Mouse (Mus musculus) embryo, embryonic 10.5 days (tissue): Measurements from ENCODE around the gene Sptan1.
A peak's percentile ranks its signal among the peaks of the same experiment; 100 is the strongest.

ENCODE experiments used
- DNase-seq: peaks from one replicate; pipeline ENCODE4 v3.0.0-alpha.2; 2015; ENCODE audit warnings: low spot score

The Sptan1 gene

GRCm38 (mm10) chr2:30061215-30062166 lies 96.1 kb downstream of the Sptan1 start:
- peak; percentile 91 for DNase-seq

GRCm38 (mm10) chr2:30062249-30063093 lies 97.1 kb downstream of the Sptan1 start:
- peak; percentile 85 for DNase-seq

- no peak for DNase-seq
Observed at GRCm38 (mm10) chr2:30063235-30063634, 97.9 kb downstream of the Sptan1 start.

GRCm38 (mm10) chr2:30063791-30064190 lies 98.4 kb downstream of the Sptan1 start:
- no peak for DNase-seq

- DNase-seq, result no peak
Observed at GRCm38 (mm10) chr2:30064298-30064697, 98.9 kb downstream of the Sptan1 start.

- DNase-seq, result peak; percentile 96
Observed at GRCm38 (mm10) chr2:30066046-30066901, 100.9 kb downstream of the Sptan1 start.

GRCm38 (mm10) chr2:30067031-30067888 lies 101.9 kb downstream of the Sptan1 start:
- peak; percentile 68 for DNase-seq

- DNase-seq, result no peak
Observed at GRCm38 (mm10) chr2:30067962-30068361, 102.6 kb downstream of the Sptan1 start.

GRCm38 (mm10) chr2:30072875-30073274 lies 107.5 kb downstream of the Sptan1 start:
- DNase-seq, result no peak

GRCm38 (mm10) chr2:30073285-30073684 lies 107.9 kb downstream of the Sptan1 start:
- DNase-seq, result no peak

- no peak for DNase-seq
Observed at GRCm38 (mm10) chr2:30075625-30076024, 110.3 kb downstream of the Sptan1 start.

- DNase-seq, result no peak
Observed at GRCm38 (mm10) chr2:30076439-30076838, 111.1 kb downstream of the Sptan1 start.

GRCm38 (mm10) chr2:30076959-30077358 lies 111.6 kb downstream of the Sptan1 start:
- DNase-seq, result no peak

GRCm38 (mm10) chr2:30077502-30078348 lies 112.4 kb downstream of the Sptan1 start, which contains the start of gene Pkn3:
Gene Pkn3, plus strand, starts transcription at chr2:30077684.
- DNase-seq, result peak; percentile 93

GRCm38 (mm10) chr2:30078349-30078712 lies 113.0 kb downstream of the Sptan1 start:
- no peak for DNase-seq

GRCm38 (mm10) chr2:30078760-30079159 lies 113.4 kb downstream of the Sptan1 start:
- DNase-seq, result no peak

- DNase-seq, result no peak
Observed at GRCm38 (mm10) chr2:30080181-30080800, 114.9 kb downstream of the Sptan1 start.
